Mouse (Mus musculus): ENCODE measurements around the gene Gbf1.
A peak's percentile ranks its signal among the peaks of the same experiment; 100 is the strongest.

Gbf1 gene

DNA sequence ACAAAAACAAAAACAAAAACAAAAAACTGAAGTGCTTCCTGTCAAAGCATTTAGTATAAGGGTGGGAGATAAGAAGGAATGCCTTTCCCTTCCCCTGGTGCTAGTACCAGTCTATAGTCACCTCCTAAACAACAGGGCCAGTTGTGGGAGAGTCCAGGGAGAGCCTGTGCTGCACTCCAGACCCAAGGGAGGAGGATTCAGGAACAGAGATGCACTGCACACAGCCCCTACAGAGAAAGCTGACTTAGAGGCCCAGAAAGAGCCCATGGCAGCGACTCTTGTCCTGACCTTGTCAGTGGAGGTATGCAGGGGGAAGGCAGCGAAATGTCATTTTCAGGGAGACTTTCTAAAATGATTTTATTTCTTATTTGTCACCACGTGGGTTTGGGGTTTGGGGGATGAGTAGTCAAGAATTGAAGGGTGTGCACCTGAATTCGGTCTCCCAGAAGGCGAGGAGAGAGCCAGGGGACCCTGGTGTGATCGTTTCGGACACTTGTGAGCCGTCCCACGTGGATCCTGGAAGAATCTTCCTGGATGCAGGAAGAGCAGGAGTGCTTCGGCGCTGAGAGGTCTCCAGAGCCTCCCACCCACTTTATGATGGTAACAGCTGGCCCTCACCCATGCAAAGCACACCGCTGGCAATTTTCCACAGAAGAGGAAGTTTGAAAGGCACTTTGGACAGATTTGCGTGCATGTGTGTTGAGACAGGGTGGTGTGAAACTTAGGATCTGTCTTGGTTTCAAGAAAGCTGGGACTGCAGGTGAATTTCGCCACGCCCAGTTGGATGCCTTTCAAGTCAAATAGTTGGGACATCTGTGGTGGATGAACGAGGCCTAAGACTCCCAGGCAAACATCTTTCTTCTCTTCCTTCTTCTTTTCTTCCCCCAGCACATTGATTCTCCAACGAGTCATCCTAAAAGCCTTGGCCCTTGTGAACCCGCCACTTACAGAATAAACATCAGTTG, 151.2 kb downstream of the Gbf1 start:
- no peak for DNase-seq

DNA sequence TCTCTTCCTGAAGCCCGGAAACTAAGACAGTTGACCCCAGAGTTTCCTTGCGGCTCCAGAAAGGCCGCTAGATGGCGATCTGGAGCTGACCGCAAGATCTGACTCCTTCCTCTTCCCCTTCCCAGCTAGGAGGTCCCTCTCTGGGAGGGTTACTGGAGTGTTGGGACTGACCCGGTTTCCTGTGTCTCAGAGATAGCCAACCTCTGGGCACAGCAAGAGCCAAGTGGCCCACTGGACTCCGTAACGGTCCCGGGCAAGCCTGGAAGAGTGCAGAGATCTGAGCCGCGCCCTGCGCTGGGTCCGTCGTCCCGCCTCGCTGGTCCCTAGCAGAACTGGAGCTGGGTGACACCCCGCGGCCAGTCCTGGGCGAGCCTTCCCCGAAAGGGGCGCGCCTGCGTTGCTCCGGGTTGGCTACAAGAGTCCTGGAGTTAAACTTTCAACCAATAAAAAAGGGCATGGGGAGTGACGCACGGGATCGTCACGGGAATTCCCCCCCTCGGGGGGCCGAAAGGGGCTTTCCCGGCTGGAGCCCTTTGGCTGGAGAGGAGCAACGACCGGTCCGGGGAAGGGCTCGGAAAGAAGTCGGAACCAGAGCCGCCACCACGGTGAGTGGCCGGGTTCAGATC, 152.0 kb downstream of the Gbf1 start, which contains the start of gene Nfkb2:
Gene Nfkb2, plus strand, starts transcription at position 105 of the 626 bp plus-strand sequence.
- DNase-seq: peak; percentile 86

DNA sequence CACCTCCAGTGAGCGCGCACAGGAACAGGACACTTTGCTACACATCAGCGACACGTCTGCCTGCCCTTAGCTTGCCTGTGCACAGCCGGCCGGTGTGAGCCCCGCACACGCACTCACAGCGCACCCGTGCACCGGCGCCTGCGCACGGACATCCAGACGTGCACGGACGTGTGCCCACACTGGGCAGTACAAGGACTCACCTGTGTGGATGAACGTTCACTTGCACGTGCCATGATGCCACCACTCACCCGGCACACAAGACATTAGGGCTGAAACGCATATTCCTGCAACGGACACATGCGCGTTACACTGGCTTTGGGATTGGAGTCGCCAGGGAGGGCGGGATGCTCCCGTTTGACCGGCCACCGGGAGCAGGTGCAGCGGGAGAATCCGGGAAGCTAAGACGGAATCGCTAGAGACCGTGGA, 152.6 kb downstream of the Gbf1 start:
- DNase-seq: no peak

DNA sequence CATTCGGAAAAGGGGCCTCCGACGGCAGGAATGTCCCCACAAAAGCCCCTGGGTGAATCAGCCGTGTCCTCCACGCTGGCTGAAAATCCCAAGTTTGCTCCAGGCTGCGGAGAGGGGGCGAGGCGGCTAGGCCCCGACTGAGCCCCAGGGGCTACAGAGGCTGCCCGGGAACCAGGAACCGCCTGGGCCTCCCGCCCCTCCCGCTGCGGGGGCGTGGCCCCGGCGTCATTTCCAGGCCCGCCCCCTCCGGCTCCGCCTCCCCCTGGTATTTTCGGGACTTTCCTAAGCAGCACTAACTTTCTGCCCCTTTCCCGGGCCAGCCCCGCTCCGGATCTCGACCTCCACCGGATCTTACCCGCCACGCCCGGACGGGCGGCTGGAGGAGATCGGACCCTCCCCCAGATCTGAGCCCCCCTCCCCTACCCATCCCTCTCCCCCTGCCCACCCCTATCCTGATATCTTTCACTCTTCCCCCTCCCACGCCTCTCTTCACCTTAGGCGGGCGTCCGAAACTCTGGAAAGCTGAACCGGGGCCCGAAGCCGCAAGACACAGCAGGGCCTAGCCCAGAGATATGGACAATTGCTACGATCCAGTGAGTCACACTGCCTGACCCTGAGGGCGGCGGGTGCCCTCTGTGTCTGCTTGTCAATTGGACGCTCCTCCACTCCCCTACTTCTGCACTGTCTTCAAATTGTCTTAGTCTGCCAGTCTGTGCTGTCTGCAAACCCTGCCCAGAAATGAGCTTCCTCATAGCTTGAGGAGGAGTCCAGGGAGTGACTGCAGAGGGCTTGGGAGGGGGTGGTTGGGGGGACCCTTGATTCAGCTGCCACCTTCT, 153.3 kb downstream of the Gbf1 start:
- DNase-seq: peak; percentile 93

DNA sequence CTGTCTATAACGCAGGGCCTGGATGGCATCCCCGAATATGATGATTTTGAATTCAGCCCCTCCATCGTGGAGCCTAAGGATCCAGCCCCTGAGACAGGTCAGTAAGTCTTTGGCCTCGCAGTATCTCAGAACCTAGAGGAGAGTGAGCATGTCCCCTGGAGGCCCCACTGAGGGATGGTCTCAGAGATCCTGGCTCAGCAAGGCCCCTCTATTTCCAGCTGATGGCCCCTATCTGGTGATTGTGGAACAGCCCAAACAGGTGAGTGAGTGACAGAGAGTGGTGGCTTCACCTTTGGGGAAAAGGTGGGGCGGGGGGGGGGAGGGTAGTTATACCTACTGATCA, 153.9 kb downstream of the Gbf1 start:
- no peak for DNase-seq

DNA sequence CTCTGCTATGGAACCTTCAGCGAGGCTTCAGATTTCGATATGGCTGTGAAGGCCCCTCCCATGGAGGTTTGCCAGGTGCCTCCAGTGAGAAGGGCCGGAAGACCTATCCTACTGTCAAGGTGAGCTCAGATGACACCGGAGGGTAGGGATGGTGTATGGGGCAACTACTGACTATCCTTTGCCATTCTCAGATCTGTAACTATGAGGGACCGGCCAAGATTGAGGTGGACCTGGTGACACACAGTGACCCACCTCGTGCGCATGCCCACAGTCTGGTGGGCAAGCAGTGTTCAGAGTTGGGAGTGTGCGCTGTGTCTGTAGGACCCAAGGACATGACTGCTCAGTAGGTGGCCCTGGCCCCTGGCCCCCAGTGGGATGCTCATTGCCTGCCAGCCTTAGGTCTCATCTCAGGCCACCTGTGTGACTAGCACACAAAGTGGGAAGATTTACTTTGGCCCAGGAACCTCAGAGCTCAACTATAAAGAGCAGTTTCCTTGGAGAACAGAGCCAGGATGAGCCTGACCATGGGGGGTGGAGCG, 154.5 kb downstream of the Gbf1 start:
- DNase-seq: no peak

DNA sequence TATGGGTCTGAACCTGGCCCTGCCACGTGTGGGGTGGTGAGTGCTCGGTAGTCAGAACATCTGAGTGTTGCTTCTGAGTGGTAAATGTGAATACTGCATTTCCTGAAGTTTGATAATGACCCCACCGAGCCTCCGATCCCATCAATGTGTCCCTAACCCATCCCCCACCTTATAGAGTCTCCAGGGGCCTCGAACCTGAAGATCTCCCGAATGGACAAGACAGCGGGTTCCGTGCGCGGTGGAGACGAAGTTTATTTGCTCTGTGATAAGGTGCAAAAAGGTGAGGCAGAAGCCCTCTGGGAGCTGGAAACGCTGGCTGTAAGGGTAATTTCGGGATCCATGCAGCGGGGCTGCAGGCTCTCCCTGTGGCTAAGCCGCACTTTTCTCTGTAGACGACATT, 155.5 kb downstream of the Gbf1 start:
- no peak for DNase-seq

DNA sequence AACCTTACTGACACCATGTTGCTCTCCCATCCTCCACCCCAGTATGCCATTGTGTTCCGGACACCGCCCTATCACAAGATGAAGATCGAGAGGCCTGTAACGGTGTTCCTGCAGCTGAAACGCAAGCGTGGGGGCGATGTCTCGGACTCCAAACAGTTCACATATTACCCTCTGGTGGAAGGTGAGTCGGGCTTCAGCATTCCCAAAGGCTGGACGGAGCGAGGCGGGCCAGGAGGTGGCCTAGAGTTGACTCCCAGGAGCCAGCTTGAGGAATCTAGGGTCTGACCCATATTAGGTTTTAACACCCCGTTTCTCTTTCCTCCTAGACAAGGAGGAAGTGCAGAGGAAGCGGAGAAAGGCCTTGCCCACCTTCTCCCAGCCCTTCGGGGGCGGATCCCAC, 156.0 kb downstream of the Gbf1 start:
- no peak for DNase-seq

DNA sequence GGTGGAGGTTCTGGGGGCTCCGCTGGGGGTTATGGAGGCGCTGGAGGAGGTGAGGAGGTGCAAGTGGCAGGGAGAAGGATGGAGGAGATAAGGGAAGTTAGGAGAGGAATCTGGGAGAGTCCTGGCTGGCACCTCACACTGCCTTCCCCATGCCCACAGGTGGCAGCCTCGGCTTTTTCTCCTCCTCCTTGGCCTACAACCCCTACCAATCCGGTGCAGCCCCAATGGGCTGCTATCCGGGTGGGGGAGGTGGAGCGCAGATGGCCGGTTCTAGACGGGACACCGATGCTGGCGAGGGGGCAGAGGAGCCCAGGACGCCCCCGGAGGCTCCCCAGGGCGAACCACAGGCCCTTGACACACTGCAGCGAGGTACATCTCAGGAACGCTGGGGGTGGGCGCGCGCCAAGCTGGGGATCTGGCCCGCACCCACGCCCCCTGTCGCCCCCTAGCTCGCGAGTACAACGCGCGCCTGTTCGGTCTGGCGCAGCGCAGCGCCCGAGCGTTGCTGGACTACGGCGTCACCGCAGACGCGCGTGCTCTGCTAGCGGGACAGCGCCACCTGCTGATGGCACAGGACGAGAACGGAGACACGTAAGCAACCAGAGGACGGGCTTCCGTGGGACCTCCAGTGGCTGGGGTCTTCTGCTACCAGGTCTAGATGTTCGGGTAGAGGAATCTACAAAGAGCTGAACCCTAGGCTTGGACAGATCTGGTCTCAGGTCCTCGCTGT, 156.6 kb downstream of the Gbf1 start:
- DNase-seq: peak; percentile 91

DNA sequence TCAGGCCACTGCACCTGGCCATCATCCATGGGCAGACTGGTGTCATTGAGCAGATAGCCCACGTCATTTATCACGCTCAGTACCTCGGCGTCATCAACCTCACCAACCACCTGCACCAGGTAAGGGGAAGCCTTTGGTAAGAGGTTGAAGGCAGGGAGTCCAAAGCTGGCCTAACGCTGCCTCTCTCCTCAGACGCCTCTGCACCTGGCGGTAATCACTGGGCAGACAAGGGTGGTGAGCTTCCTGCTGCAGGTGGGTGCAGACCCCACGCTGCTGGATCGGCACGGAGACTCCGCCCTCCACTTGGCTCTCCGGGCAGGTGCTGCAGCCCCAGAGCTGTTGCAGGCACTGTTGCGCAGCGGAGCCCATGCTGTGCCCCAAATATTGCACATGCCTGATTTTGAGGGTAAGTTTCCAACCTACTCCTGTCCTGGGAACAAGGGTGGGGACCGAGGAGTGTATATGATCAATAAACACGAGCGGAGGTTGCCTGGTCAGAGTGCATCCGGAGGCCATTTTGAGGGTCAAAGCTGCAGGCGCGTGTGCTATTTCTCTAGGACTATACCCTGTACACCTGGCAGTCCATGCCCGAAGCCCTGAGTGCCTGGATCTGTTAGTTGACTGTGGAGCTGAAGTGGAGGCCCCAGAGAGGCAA, 157.5 kb downstream of the Gbf1 start:
- peak; percentile 1 for DNase-seq

DNA sequence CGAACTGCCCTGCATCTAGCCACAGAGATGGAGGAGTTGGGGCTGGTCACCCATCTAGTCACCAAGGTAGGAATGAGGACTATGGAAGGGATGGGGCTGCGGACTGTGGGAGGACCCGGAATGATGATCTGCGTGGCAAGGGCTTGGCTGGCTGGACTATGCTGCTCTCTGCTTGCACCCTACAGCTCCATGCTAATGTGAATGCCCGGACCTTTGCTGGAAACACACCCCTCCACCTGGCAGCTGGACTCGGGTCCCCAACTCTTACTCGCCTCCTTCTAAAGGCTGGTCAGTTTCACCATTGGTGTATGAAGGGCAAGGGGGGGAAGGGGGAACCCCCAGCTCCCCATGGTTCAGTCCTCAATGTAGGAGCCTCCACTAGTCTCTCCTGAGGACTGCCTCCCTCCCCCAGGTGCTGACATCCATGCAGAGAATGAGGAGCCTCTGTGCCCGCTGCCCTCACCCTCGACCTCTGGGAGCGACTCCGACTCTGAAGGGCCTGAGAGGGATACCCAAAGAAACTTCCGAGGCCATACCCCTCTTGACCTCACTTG, 158.1 kb downstream of the Gbf1 start:
- DNase-seq: peak; percentile 3

DNA sequence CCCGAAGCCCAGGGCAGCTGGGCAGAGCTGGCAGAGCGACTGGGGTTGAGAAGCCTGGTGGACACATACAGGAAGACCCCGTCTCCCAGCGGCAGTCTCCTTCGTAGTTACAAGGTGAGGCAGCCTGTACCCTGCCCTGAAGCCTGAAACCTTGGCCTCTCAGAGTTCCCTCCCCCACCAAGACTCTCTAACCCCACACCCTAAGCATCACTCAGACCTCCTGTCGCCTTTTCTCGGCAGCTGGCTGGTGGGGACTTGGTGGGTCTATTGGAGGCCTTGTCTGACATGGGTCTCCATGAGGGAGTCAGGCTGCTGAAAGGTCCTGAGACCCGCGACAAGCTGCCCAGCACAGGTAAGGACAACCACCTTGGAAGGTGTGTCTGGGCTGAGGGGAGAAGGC, 159.0 kb downstream of the Gbf1 start:
- DNase-seq: no peak

DNA sequence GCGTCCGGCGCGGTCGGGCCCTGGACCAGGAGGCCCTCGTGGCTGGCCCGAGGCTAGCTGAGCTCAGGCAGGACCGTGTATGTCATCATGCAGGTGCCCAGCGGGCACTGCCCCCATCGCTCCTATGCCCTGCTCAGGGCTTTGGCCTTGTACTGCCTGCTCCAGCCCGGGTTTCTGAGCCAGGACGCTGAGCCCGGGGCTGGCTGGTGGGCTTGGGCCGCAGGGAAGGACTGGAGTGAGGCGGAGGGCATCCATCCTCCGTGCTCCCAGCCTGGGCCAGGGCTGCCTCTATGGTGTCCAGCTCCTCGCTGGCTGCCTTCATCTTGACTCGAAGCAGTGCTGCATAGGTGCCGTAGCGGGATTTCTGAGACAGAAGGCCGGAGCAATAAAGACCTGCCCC, 160.3 kb downstream of the Gbf1 start:
- DNase-seq: no peak

DNA sequence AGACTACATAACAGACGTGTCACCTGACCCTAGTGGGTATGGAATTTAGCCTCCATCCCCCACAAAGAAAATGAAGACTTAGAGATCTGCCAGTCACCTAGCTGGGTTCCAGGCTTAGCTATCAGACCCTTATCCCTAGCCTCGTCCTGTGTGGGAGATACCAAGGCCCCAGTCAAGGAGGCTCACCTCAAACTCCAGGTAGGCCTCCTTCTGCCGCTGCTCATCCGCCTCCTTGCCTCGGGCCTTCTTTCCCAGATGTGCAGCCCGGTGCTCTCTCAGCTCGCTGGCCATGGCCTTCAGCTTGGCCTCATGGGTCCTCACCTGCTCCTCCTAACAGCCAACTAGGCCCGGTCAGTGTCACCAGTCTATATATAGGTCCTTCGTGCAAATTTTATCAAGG, 160.8 kb downstream of the Gbf1 start:
- DNase-seq: peak; percentile 3

DNA sequence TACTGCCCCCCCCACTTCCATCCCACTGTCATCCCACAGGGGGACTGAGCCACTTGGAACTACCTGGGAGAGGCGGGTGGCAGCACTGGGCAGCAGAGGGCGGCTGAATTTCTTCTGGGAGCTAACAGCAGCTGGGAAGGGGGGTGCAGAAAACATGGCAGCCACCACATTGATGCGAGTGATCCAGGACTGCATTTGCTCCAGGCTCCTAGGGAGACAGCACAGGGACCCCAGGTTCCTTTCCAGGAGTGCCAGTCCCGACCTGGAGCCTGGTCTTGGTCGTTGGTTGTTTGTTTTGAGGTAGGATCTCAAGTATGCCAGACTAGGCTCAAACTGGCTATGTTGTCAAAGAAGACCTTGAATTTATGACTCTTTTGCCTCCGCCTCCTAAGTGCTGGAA, 161.3 kb downstream of the Gbf1 start:
- peak; percentile 2 for DNase-seq

DNA sequence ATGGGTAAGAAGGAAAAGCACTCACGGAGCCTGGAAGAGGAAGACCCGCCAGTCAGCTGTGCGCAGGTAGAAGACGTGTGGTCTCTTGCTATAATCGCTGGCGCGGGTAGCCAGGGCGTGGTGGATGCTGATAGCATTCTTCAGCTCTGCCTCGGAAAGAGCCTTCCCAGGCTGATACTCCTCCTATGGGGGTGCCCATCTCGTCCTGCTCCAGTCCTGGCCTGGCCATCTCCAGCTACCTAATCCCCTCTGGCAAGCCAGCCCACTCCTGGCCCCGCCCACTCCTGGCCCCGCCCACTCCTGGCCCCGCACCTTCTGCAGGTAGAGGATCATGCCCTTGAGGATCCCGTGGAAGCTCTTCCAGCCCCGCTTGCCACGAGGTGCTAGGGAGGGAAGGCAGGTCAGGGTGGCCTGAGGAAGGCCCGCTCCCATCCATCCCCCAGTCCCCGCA, 161.9 kb downstream of the Gbf1 start:
- DNase-seq: no peak

DNA sequence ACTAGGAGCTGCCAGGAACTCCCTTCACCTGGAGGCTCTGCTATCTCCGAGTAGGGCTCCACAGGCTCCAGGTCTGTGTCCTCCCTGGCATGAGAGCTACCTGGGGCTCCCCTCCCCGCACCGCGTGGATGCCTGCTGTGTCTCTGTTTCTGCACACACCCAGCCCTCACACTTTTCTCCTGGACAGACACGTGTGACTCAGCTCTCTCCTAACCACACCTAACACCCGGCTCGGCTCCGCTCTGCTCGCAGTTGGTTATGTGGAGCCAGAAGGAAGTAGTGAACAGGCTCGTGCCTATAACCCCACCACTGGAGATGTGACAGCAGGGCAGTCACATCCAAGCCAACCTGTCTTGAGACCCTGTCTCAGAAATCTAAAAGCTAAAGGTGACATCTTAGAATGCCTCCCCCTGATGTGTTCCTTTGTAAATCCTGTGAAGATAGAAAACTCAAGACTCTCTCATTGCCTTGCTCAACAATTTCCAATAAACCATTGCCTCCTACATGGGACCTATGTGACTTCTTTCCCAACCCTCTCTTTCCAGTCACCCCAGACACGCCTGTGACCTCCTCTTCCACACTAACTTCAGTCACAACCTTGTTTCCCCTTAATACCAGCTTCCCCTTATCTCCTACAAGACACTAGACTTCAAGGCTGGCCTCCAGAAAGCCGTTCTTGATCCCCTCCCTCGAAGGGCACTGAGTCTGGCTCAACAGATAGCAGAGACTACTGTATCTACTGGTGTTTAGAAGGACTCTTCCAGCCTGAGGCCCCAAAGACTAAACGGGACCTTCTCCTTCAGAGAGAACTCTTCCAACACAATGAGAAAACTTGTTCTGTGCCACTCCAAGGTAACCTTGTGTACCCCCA, 162.8 kb downstream of the Gbf1 start:
- DNase-seq: peak; percentile 2

DNA sequence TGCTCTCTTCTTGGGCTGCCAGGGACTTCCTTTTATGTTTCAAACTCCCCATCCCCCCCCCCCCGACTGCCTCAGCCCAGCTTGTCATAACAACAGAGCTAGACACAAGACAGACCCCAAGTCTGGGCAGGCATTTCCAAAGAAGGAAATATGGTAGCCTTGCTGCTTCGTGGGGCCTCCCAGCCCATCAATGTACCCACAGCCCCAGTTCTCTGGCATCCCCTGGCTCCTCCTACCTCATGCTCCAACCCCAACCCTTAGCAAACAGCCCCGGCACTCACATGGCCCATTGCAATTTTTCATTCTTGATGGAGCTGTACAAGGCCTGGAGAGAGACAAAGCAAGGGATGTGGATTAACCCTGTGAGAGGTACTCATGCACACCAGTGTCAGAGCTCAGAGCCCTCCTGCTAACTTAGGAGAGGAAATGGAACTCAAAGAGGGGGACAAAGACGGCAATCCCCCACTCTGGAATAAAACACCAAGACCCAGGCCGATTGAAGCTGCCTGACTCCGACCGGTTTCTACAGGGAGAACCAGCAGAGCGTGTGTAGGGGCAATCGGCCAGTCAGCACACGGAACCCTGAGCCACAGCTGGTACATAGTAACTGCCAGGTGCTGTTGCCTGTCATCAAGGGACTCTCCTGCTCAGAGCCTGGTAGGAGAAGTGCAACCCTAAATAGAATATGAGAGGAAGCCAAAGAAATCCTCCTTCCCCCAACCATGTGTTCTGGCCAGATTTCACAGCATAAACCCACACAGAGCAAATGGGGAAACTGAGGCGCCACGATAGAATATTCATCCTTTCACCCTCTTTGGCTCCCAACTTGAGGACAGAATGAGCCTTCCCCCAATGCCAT, 163.7 kb downstream of the Gbf1 start:
- DNase-seq: no peak

DNA sequence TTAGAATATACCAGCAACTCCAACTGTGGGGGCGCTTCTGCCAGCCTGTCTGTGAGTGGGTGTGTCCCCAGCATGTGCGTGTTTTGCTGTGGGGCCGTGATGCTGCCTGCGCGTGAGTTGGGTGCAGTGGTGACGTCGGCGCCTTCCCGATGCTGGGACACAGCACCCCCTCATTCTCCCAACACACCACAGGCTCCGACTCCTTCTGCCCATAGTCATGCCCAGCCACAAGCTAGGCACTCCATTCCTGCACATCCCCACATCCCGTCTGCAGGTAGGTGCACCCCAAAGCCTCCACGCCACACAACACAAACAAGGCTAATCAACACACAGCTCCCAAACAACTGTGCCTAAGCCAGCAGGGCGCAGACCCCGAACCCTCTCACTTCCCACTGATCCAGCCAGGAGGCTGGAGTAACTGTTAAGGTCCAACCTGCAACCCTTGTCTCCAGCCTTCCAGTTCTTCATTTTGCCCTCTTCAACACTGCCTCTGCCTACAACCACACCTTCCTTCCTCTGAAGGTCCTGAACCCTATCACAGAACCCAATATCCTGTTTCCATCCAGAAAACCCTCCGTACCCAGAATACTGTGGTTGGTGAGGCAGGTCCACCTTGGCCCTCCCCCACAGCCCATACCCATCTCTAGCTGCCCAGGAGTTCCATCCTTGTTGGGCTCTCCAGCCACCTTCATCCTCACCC, 164.7 kb downstream of the Gbf1 start:
- DNase-seq: no peak
